Mouse (Mus musculus): ENCODE measurements at regions not wholly inside any gene's neighbourhood (a gene's known extent, or its start where the extent isn't known, plus 50 kb on each side); places are given as distances from the start of the nearest gene placed in this dataset.
A peak's percentile ranks its signal among the peaks of the same experiment; 100 is the strongest.

GRCm38 (mm10) chr5:106321023-106321422 is 136.9 kb downstream of the Barhl2 start:
- DNase-seq (ENCODE audit: extremely low read depth, low read depth, low spot score) = peak; percentile 5

- DNase-seq (ENCODE audit: extremely low read depth, low read depth, low spot score) = no peak
Observed at GRCm38 (mm10) chr5:106320039-106320438, 137.9 kb downstream of the Barhl2 start.

- no peak for DNase-seq (ENCODE audit: extremely low read depth, low read depth, low spot score)
Observed at GRCm38 (mm10) chr5:106318246-106318645, 139.7 kb downstream of the Barhl2 start.

GRCm38 (mm10) chr5:106313874-106314273 is 144.1 kb downstream of the Barhl2 start:
- no peak for DNase-seq (ENCODE audit: extremely low read depth, low read depth, low spot score)

- no peak for DNase-seq (ENCODE audit: extremely low read depth, low read depth, low spot score)
Observed at GRCm38 (mm10) chr5:106301372-106301771, 156.6 kb downstream of the Barhl2 start.

GRCm38 (mm10) chr5:106296721-106297120 is 161.2 kb downstream of the Barhl2 start:
- no peak for DNase-seq (ENCODE audit: extremely low read depth, low read depth, low spot score)

GRCm38 (mm10) chr5:106295993-106296392 is 162.0 kb downstream of the Barhl2 start:
- DNase-seq (ENCODE audit: extremely low read depth, low read depth, low spot score) = no peak

- DNase-seq (ENCODE audit: extremely low read depth, low read depth, low spot score) = no peak
Observed at GRCm38 (mm10) chr5:106295538-106295937, 162.4 kb downstream of the Barhl2 start.

- DNase-seq (ENCODE audit: extremely low read depth, low read depth, low spot score) = no peak
Observed at GRCm38 (mm10) chr5:106292387-106293229, 165.4 kb downstream of the Barhl2 start.

GRCm38 (mm10) chr5:106285152-106285551 is 172.8 kb downstream of the Barhl2 start:
- DNase-seq (ENCODE audit: extremely low read depth, low read depth, low spot score) = no peak

- no peak for DNase-seq (ENCODE audit: extremely low read depth, low read depth, low spot score)
Observed at GRCm38 (mm10) chr5:106284731-106285130, 173.2 kb downstream of the Barhl2 start.

- no peak for DNase-seq (ENCODE audit: extremely low read depth, low read depth, low spot score)
Observed at GRCm38 (mm10) chr5:106282646-106283045, 175.3 kb downstream of the Barhl2 start.

GRCm38 (mm10) chr5:106277786-106278185 is 180.2 kb downstream of the Barhl2 start:
- no peak for DNase-seq (ENCODE audit: extremely low read depth, low read depth, low spot score)

GRCm38 (mm10) chr5:106277231-106277630 is 180.7 kb downstream of the Barhl2 start:
- no peak for DNase-seq (ENCODE audit: extremely low read depth, low read depth, low spot score)

- DNase-seq (ENCODE audit: extremely low read depth, low read depth, low spot score) = no peak
Observed at GRCm38 (mm10) chr5:106276186-106276585, 181.8 kb downstream of the Barhl2 start.

GRCm38 (mm10) chr5:106274617-106275016 is 183.3 kb downstream of the Barhl2 start:
- DNase-seq (ENCODE audit: extremely low read depth, low read depth, low spot score) = no peak

- DNase-seq (ENCODE audit: extremely low read depth, low read depth, low spot score) = no peak
Observed at GRCm38 (mm10) chr5:106264536-106264935, 193.4 kb downstream of the Barhl2 start.

- no peak for DNase-seq (ENCODE audit: extremely low read depth, low read depth, low spot score)
Observed at GRCm38 (mm10) chr5:106257179-106257578, 200.8 kb downstream of the Barhl2 start.

GRCm38 (mm10) chr5:106229154-106229553 is 228.8 kb downstream of the Barhl2 start:
- DNase-seq (ENCODE audit: extremely low read depth, low read depth, low spot score) = no peak

GRCm38 (mm10) chr5:106224141-106224540 is 233.8 kb downstream of the Barhl2 start:
- DNase-seq (ENCODE audit: extremely low read depth, low read depth, low spot score) = no peak

GRCm38 (mm10) chr5:106209543-106209942 is 248.4 kb downstream of the Barhl2 start:
- DNase-seq (ENCODE audit: extremely low read depth, low read depth, low spot score) = no peak

- no peak for DNase-seq (ENCODE audit: extremely low read depth, low read depth, low spot score)
Observed at GRCm38 (mm10) chr5:106207706-106208105, 250.3 kb downstream of the Barhl2 start.

GRCm38 (mm10) chr5:106205724-106206123 is 252.2 kb downstream of the Barhl2 start:
- no peak for DNase-seq (ENCODE audit: extremely low read depth, low read depth, low spot score)
